Mouse (Mus musculus): Measurements from ENCODE around the gene Socs3. TPM values are rescaled to one million over a fixed set of nuclear protein-coding genes. Genes with fewer than 3 reads are reported as not detected.

The Socs3 gene
- polyA plus RNA-seq, 1 experiment from 2014 or later, result 7.8 TPM

DNA sequence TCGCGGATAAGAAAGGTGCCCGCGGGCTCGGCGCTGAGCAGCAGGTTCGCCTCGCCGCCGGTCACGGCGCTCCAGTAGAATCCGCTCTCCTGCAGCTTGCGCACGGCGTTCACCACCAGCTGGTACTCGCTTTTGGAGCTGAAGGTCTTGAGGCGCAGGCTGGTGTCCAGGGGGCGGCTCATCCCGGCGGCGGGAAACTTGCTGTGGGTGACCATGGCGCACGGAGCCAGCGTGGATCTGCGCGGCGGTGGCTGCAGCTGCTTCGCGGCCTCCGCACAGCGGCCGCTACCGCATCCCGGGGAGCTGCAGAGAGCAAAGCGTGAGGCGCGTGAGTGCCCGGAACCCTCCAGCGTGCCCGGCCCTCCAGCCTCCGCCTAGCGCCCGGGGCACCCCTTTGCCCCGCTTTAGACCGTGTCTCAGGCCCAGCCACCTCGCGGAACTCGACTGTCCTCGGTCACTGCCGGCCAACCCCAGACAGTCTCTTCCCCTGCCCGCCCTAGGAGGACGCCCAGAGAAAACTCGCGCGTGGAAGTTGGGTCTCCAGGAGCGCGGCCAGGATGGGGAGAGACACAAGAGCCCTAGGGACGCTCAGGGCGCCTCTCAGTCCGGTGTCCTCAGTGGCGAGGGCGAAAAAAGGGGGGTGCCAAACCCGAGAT lies 1.7 kb downstream of the Socs3 start:
- Histone ChIP-seq H3K4me3 (peak overlapping the region; percentile 63), H3K9ac (peak overlapping the region; percentile 67), H3K36me3 (no peaks in the 10 kb centered on the region), H3K4me2 (peak overlapping the region; percentile 86), H3K4me1 (replicated peaks) (peaks cover 63% of the 10 kb centered on the region), H3K27me3 (peaks cover 10% of the 10 kb centered on the region; the same call in 1 of the 2 replicates), H3K27ac (replicated peaks) (peak overlapping the region; percentile 86), H3K9me3 (no peaks in the 10 kb centered on the region)
- under 1% methylated on average over 50 of the region's 64 CpGs for WGBS
- ATAC-seq (ENCODE audit: low FRiP score, low read depth), result no peak

DNA sequence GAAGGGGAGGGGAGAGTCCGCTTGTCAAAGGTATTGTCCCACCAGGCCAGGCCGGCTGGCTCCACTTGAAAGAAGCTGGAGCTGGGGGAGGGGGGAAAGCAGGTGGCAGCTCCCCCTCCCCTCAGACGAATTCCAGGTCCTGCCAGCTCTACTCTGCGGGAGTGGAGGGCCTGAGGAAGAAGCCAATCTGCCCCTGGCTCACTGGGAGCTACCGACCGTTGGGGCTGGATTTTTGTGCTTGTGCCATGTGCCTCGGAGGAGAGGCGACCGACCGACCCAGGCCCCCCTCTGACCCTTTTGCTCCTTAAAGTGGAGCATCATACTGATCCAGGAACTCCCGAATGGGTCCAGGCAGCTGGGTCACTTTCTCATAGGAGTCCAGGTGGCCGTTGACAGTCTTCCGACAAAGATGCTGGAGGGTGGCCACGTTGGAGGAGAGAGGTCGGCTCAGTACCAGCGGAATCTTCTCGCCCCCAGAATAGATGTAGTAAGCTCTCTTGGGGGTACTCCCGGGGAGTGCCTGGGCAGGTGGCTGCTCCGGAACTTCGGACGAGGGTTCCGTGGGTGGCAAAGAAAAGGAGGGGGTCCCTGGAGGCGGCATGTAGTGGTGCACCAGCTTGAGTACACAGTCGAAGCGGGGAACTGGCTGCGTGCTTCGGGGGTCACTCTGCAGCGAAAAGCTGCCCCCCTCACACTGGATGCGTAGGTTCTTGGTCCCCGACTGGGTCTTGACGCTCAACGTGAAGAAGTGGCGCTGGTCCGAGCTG lies 2.4 kb downstream of the Socs3 start:
- Histone ChIP-seq H3K9ac (peak overlapping the region; percentile 67), H3K9me3 (no peaks in the 10 kb centered on the region), H3K27ac (replicated peaks) (no peak overlapping the region), H3K36me3 (no peaks in the 10 kb centered on the region), H3K27me3 (peaks cover 10% of the 10 kb centered on the region; the same call in 1 of the 2 replicates), H3K4me1 (replicated peaks) (peaks cover 70% of the 10 kb centered on the region), H3K4me3 (peak overlapping the region; percentile 63), H3K4me2 (peak overlapping the region; percentile 86)
- no peak for ATAC-seq (ENCODE audit: low FRiP score, low read depth)
- WGBS, result 6% methylated on average over 34 of the region's 34 CpGs

DNA sequence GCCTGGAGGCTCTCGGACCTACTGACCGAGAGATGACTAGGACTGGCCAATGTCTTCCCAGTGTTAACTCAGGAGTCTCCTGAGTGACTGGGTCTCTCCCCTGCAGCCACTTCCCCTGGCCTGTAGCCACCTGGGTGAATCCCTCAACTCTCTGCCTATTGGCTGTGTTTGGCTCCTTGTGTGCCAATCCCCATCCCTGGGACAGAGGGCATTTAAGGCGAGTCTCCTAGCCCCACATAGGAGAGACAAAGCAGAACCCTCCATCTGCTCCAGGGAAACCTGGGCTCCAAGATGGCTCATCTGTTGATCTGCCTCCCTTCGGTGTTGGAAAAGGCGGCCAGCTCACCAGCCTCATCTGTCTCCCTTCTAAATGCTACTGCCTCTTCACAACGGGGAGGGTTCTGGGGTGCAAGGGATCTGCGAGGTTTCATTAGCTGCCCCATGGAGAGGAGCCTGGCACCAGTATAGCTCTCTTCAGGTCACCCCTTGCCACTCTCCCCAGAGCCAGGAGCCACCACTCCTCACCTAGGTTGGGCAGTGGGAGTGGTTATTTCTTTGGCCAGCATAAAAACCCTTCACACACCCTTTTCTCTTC lies 3.2 kb downstream of the Socs3 start:
- peaks cover 10% of the 10 kb centered on the region; the same call in 1 of the 2 replicates for H3K27me3 ChIP-seq
- H3K27ac ChIP-seq (replicated peaks), result no peak overlapping the region
- peak overlapping the region; percentile 63 for H3K4me3 ChIP-seq
- peak overlapping the region; percentile 86 for H3K4me2 ChIP-seq
- no peak overlapping the region for H3K9ac ChIP-seq
- no peak for ATAC-seq (ENCODE audit: low FRiP score, low read depth)
- H3K4me1 ChIP-seq (replicated peaks), result peaks cover 77% of the 10 kb centered on the region
- 38% methylated on average over 7 of the region's 7 CpGs for WGBS
- H3K36me3 ChIP-seq, result no peaks in the 10 kb centered on the region
- no peaks in the 10 kb centered on the region for H3K9me3 ChIP-seq

DNA sequence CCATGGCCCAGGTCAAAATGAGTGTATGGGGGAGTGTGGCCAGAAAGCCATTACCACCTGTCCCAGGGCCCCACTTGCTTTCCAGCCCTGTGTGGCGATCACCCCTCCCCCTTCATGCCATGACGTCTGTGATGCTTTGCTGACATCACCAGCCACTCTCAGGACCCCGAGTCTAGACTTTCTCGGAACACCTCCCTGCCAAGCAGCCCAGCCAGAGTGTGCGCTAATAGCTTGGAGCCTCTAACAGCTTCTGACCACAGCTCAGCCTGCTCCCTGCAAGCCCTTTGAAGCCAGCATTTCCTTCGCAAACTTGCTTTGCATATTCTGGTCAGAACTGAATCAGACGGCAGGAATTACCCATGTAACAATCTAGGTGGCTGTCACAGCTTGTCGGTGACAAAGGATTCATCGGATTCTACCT lies 4.3 kb downstream of the Socs3 start:
- 0 out of 2 replicates have a peak overlapping the region, but pooled peaks have one; percentile 3 for H3K4me2 ChIP-seq
- H3K27me3 ChIP-seq, result peaks cover 10% of the 10 kb centered on the region; the same call in 1 of the 2 replicates
- no peak overlapping the region for H3K4me3 ChIP-seq
- WGBS, result 19% methylated on average over 9 of the region's 9 CpGs
- no peak overlapping the region for H3K27ac ChIP-seq (replicated peaks)
- H3K4me1 ChIP-seq (replicated peaks), result peaks cover 77% of the 10 kb centered on the region
- H3K36me3 ChIP-seq, result no peaks in the 10 kb centered on the region
- no peak overlapping the region for H3K9ac ChIP-seq
- no peaks in the 10 kb centered on the region for H3K9me3 ChIP-seq
- ATAC-seq (ENCODE audit: low FRiP score, low read depth), result no peak

- no peak for ATAC-seq (ENCODE audit: low FRiP score, low read depth)
- peaks cover 10% of the 10 kb centered on the region; the same call in 1 of the 2 replicates for H3K27me3 ChIP-seq
- no peak overlapping the region for H3K9ac ChIP-seq
- 33% methylated on average over 7 of the region's 7 CpGs for WGBS
- no peaks in the 10 kb centered on the region for H3K9me3 ChIP-seq
- no peak overlapping the region for H3K4me3 ChIP-seq
- H3K4me2 ChIP-seq, result no peak overlapping the region
- H3K27ac ChIP-seq (replicated peaks), result no peak overlapping the region
- no peaks in the 10 kb centered on the region for H3K36me3 ChIP-seq
- peaks cover 77% of the 10 kb centered on the region for H3K4me1 ChIP-seq (replicated peaks)
These were observed 4.8 kb downstream of the Socs3 start for GRCm38 (mm10) chr11:117965052-117965451.

- no peak for ATAC-seq (ENCODE audit: low FRiP score, low read depth)
- no peaks in the 10 kb centered on the region for H3K9me3 ChIP-seq
- H3K27me3 ChIP-seq, result peaks cover 10% of the 10 kb centered on the region; the same call in 1 of the 2 replicates
- H3K4me1 ChIP-seq (replicated peaks), result peaks cover 72% of the 10 kb centered on the region
- H3K27ac ChIP-seq (replicated peaks), result peak overlapping the region; percentile 55; the same call in 1 of the 2 replicates
- no peak overlapping the region for H3K4me3 ChIP-seq
- H3K36me3 ChIP-seq, result no peaks in the 10 kb centered on the region
- 38% methylated on average over 1 of the region's 1 CpGs for WGBS
- peak overlapping the region; percentile 84; the same call in 1 of the 2 replicates for H3K4me2 ChIP-seq
- H3K9ac ChIP-seq, result no peak overlapping the region
These were observed 5.6 kb downstream of the Socs3 start for GRCm38 (mm10) chr11:117964294-117964693.

- 4% methylated on average over 9 of the region's 9 CpGs for WGBS
- H3K4me2 ChIP-seq, result peak overlapping the region; percentile 84
- H3K4me3 ChIP-seq, result peak overlapping the region; percentile 41
- H3K36me3 ChIP-seq, result no peaks in the 10 kb centered on the region
- H3K27me3 ChIP-seq, result peaks cover 10% of the 10 kb centered on the region; the same call in 1 of the 2 replicates
- ATAC-seq (ENCODE audit: low FRiP score, low read depth), result no peak
- H3K9me3 ChIP-seq, result no peaks in the 10 kb centered on the region
- H3K27ac ChIP-seq (replicated peaks), result peak overlapping the region; percentile 55
- H3K9ac ChIP-seq, result peak overlapping the region; percentile 32
- H3K4me1 ChIP-seq (replicated peaks), result peaks cover 70% of the 10 kb centered on the region
These were observed 6.0 kb downstream of the Socs3 start for GRCm38 (mm10) chr11:117963872-117964271.

GRCm38 (mm10) chr11:117963091-117963793 lies 6.6 kb downstream of the Socs3 start:
- H3K9ac ChIP-seq, result peak overlapping the region; percentile 32
- H3K27ac ChIP-seq (replicated peaks), result peak overlapping the region; percentile 55
- H3K27me3 ChIP-seq, result peaks cover 10% of the 10 kb centered on the region; the same call in 1 of the 2 replicates
- WGBS, result under 1% methylated on average over 37 of the region's 40 CpGs
- peak overlapping the region; percentile 41 for H3K4me3 ChIP-seq
- H3K36me3 ChIP-seq, result no peaks in the 10 kb centered on the region
- peak; percentile 91 for ATAC-seq (ENCODE audit: low FRiP score, low read depth)
- peak overlapping the region; percentile 84 for H3K4me2 ChIP-seq
- H3K4me1 ChIP-seq (replicated peaks), result peaks cover 67% of the 10 kb centered on the region
- H3K9me3 ChIP-seq, result no peaks in the 10 kb centered on the region

- H3K9ac ChIP-seq, result no peak overlapping the region
- H3K9me3 ChIP-seq, result no peaks in the 10 kb centered on the region
- H3K27ac ChIP-seq (replicated peaks), result peak overlapping the region; percentile 55
- H3K4me2 ChIP-seq, result peak overlapping the region; percentile 84
- H3K4me1 ChIP-seq (replicated peaks), result peaks cover 61% of the 10 kb centered on the region
- WGBS, result 39% methylated on average over 10 of the region's 10 CpGs
- no peak for ATAC-seq (ENCODE audit: low FRiP score, low read depth)
- no peak overlapping the region for H3K4me3 ChIP-seq
- no peaks in the 10 kb centered on the region for H3K36me3 ChIP-seq
- H3K27me3 ChIP-seq, result peaks cover 10% of the 10 kb centered on the region; the same call in 1 of the 2 replicates
These were observed 7.4 kb downstream of the Socs3 start for GRCm38 (mm10) chr11:117962228-117963067.

GRCm38 (mm10) chr11:117960601-117961000 lies 9.2 kb downstream of the Socs3 start:
- Histone ChIP-seq H3K4me2 (no peak overlapping the region), H3K36me3 (no peaks in the 10 kb centered on the region), H3K27ac (replicated peaks) (no peak overlapping the region), H3K4me1 (replicated peaks) (peaks cover 44% of the 10 kb centered on the region), H3K27me3 (peaks cover 8% of the 10 kb centered on the region; the same call in 1 of the 2 replicates), H3K9ac (no peak overlapping the region), H3K4me3 (no peak overlapping the region), H3K9me3 (no peaks in the 10 kb centered on the region)
- ATAC-seq (ENCODE audit: low FRiP score, low read depth), result no peak

All from hindbrain, embryonic 15.5 days (tissue).